Mouse (Mus musculus) stomach, embryonic 16.5 days (tissue): ENCODE data around the gene Phactr3. TPM values are rescaled to one million over a fixed set of nuclear protein-coding genes. Genes with fewer than 3 reads are reported as not detected.
A peak's percentile ranks its signal among the peaks of the same experiment; 100 is the strongest.

Source experiments
- ATAC-seq: fragments of 200-750 bp; cut with Nextera tagmentation; 2 replicates; pipeline ENCODE4 v1.8.0; 2017; ENCODE audit warnings: moderate number of reproducible peaks, moderate TSS enrichment; ENCODE audit not compliant: insufficient read depth, low FRiP score
- H3K27ac ChIP-seq: fragments of 300-500 bp; sonication (generic); 2 replicates; pipeline ENCODE4 v1.5.1; 2014; ENCODE audit warnings: low read length
- H3K27me3 ChIP-seq: fragments of 300-500 bp; sonication (generic); 2 replicates; pipeline ENCODE4 v1.6.1; 2014; ENCODE audit warnings: low read length, control low read depth, mixed read lengths; ENCODE audit not compliant: control insufficient read depth, insufficient read depth
- H3K36me3 ChIP-seq: fragments of 300-500 bp; sonication (generic); 2 replicates; pipeline ENCODE4 v1.6.1; 2014; ENCODE audit warnings: low read length; ENCODE audit not compliant: control insufficient read depth, insufficient read depth
- H3K4me1 ChIP-seq: fragments of 300-500 bp; sonication (generic); 2 replicates; pipeline ENCODE4 v1.6.1; 2014; ENCODE audit warnings: low read length, control low read depth, mixed read lengths; ENCODE audit not compliant: control insufficient read depth, insufficient read depth
- H3K4me2 ChIP-seq: fragments of 300-500 bp; sonication (generic); 2 replicates; pipeline ENCODE4 v1.6.1; 2014; ENCODE audit warnings: low read depth, low read length, mixed read lengths
- H3K4me3 ChIP-seq: fragments of 300-500 bp; sonication (generic); replicated peaks from 2 replicates; pipeline ENCODE4 v1.5.1; 2014; ENCODE audit warnings: mild to moderate bottlenecking, low read length
- H3K9ac ChIP-seq: fragments of 300-500 bp; sonication (generic); 2 replicates; pipeline ENCODE4 v1.6.1; 2014; ENCODE audit warnings: low read length
- H3K9me3 ChIP-seq: fragments of 300-500 bp; sonication (generic); replicated peaks from 2 replicates; pipeline ENCODE4 v1.6.1; 2016; ENCODE audit warnings: low read length, control low read depth; ENCODE audit not compliant: control insufficient read depth
- WGBS: fragments of 180-500 bp; shearing (Covaris S2); extraction: QIAGEN DNeasy Blood & Tissue Kit; methylation state at CpG from one replicate; pipeline ENCODE4 v1.1.7; 2014; 5-methylcytosine and 5-hydroxymethylcytosine counted together
- polyA plus RNA-seq: library from polyadenylated mRNA; unstranded; fragments of >200 nt; fragmentation: Nextera tagmentation; extraction: Ambion mirVana; gene quantifications from 2 replicates; pipeline ENCODE4 v1.2.1, GENCODE M21; 2015

The Phactr3 gene
- polyA plus RNA-seq, 1 experiment from 2014 or later: 3.2 TPM

DNA sequence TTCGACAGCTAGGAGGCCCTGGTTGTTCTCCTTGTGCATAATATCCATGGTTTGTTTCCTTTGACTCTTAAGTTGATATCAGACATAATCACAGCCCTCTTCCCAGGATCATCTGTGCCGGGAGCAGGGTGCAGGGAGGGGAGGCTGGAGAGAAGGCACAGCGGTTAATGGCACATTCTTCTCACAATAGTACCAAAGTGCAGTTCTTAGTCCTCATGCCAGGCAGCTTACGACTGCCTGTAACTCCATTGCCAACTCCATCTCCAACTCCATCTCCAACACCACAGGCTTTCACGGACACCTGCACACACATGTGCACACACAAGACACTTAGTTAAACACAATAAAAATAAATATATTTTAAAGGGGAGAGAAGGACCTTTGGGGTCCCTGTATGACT, 11.8 kb downstream of the Phactr3 start:
- Histone ChIP-seq H3K4me1 (no peaks in the 10 kb centered on the region), H3K36me3 (no peaks in the 10 kb centered on the region), H3K4me3 (no peak overlapping the region), H3K27ac (no peak overlapping the region), H3K9me3 (no peaks in the 10 kb centered on the region), H3K27me3 (no peaks in the 10 kb centered on the region), H3K4me2 (no peak overlapping the region), H3K9ac (no peak overlapping the region)
- no peak for ATAC-seq
- WGBS: 76% methylated on average over 5 of the region's 5 CpGs

DNA sequence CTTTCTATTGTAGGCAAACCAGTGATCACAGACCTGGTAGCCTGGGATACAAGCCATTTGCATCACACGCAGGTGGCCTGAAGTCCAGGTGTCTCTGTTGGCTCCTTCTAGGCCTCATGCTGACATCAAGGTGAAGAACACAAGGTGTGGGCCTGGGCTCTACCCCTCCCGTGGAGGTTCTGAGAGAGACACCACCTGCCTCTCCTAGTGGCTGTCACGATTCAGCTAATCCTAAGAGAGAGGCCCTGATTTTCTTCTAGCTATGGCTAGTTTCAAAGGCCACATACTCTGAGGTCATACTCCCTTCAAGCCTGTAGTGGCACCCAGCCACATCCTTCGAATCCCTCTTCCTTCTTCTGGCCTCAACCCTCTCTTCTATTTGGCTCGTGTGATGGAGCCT, 12.2 kb downstream of the Phactr3 start:
- no peaks in the 10 kb centered on the region for H3K9me3 ChIP-seq
- no peaks in the 10 kb centered on the region for H3K36me3 ChIP-seq
- no peak overlapping the region for H3K4me2 ChIP-seq
- WGBS: 61% methylated on average over 5 of the region's 5 CpGs
- H3K9ac ChIP-seq: no peak overlapping the region
- H3K27ac ChIP-seq: no peak overlapping the region
- no peak for ATAC-seq
- no peak overlapping the region for H3K4me3 ChIP-seq
- no peaks in the 10 kb centered on the region for H3K4me1 ChIP-seq
- H3K27me3 ChIP-seq: no peaks in the 10 kb centered on the region

DNA sequence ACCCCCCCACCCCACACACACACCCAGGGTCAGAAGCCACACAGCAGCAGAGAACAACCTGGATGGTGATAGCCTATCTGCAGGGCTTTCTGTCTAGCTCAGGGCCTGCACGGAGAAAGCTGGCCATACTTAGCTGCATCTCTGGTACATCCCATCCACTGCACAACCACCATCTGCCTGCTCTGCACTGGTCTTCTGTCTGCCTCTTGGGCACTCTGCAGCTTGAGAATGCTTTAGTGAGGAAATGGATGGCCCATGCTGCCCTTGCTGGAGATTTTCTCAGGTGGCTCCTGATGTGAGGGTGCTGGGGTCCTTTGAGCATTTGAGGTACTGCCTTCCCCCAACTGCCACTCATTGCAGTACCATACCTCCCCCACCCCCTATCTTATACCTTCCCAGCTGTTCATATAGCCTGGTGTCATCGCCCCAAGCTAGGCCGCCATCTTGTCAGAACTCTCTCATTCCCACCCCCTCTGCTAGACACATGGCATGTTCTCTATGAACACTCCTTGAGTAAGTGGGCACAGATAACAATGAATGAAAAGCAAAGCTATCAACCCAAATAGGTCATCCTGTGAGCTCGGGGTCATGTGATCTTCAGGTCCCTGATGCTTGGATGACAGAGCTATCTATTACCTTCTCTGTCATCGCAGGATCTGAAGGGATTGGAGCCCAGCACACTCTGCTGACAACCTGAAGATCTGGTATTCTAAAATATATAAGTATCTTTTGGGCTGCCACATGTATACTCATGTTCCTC, 13.0 kb downstream of the Phactr3 start:
- Histone ChIP-seq H3K36me3 (no peaks in the 10 kb centered on the region), H3K27me3 (no peaks in the 10 kb centered on the region), H3K4me2 (no peak overlapping the region), H3K4me1 (no peaks in the 10 kb centered on the region), H3K4me3 (no peak overlapping the region), H3K9me3 (no peaks in the 10 kb centered on the region), H3K27ac (no peak overlapping the region), H3K9ac (no peak overlapping the region)
- 86% methylated on average over 5 of the region's 5 CpGs for WGBS
- ATAC-seq: no peak

DNA sequence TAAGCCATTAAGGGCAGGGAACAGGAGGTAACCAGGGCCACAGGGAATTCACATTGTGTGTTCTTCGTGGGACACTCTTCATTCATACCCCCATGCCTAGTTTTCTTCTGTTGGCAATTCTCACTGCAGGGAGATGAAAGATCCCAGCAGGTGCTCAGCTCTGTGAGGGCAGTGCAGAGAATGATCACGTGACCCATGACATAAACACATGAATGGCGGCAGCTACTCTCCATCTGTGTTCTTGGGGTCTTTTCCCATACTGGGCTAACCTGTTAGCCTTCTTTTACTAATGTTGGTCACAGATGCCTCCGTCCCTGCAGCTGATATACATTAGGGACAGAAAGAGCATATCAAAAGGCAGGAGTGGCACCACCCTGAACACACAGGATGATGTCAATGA, 16.9 kb downstream of the Phactr3 start:
- no peak overlapping the region for H3K4me3 ChIP-seq
- no peaks in the 10 kb centered on the region for H3K27me3 ChIP-seq
- H3K9ac ChIP-seq: no peak overlapping the region
- H3K27ac ChIP-seq: no peak overlapping the region
- no peaks in the 10 kb centered on the region for H3K9me3 ChIP-seq
- ATAC-seq: no peak
- WGBS: 36% methylated on average over 4 of the region's 4 CpGs
- no peak overlapping the region for H3K4me2 ChIP-seq
- no peaks in the 10 kb centered on the region for H3K36me3 ChIP-seq
- H3K4me1 ChIP-seq: no peaks in the 10 kb centered on the region

DNA sequence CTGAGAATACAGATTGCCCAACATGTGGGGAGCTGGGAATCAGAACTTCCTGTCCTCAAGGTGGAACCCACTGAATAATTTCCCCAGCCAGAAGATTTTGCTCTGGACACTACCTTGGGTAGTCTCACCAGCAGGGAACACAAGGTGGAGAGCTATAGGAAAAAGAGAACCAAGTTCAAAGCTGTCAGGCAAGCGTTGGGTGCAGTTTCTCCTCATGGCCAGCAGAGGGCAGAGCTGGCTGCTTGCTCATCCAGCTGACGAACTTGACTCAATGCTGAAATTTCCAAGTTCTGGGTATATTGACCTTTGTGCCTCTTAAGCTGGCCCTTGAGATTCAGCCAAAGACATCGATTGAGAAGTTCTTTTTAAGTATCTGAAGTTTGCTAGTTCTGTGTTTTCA, 18.7 kb downstream of the Phactr3 start:
- 10% methylated on average over 3 of the region's 3 CpGs for WGBS
- no peak overlapping the region for H3K9ac ChIP-seq
- no peak overlapping the region for H3K4me2 ChIP-seq
- H3K27ac ChIP-seq: no peak overlapping the region
- H3K36me3 ChIP-seq: no peaks in the 10 kb centered on the region
- 0 out of 2 replicates have a peak, but pooled peaks cover 6% of the 10 kb centered on the region for H3K4me1 ChIP-seq
- H3K9me3 ChIP-seq: no peaks in the 10 kb centered on the region
- no peak for ATAC-seq
- H3K27me3 ChIP-seq: peaks cover 14% of the 10 kb centered on the region
- no peak overlapping the region for H3K4me3 ChIP-seq

DNA sequence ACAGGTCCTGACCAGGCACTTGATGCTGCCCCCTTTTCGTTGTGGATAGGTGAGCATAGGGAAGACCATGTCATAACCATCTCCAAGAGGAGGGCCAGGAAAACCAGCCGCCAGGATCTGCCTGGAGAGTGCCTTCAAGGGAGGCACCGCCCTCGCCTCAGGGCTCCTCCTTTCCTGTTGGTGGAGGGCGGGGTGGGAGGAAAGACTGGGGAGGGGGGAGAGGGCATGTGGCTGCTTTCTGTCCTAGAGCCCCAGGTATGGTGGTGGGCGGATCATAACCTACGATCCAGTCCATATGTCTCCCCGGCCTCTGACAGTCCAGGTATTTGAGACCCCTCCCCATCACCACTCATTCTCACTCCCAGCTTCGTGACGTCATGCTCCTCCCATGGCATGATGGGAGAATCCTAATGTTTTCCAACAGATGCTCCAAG, 22.7 kb downstream of the Phactr3 start:
- no peak for ATAC-seq
- no peaks in the 10 kb centered on the region for H3K9me3 ChIP-seq
- H3K27me3 ChIP-seq: peaks cover 17% of the 10 kb centered on the region
- H3K4me3 ChIP-seq: no peak overlapping the region
- 5% methylated on average over 9 of the region's 10 CpGs for WGBS
- no peak overlapping the region for H3K27ac ChIP-seq
- H3K9ac ChIP-seq: no peak overlapping the region
- 0 out of 2 replicates have a peak, but pooled peaks cover 6% of the 10 kb centered on the region for H3K4me1 ChIP-seq
- H3K36me3 ChIP-seq: no peaks in the 10 kb centered on the region
- H3K4me2 ChIP-seq: no peak overlapping the region

DNA sequence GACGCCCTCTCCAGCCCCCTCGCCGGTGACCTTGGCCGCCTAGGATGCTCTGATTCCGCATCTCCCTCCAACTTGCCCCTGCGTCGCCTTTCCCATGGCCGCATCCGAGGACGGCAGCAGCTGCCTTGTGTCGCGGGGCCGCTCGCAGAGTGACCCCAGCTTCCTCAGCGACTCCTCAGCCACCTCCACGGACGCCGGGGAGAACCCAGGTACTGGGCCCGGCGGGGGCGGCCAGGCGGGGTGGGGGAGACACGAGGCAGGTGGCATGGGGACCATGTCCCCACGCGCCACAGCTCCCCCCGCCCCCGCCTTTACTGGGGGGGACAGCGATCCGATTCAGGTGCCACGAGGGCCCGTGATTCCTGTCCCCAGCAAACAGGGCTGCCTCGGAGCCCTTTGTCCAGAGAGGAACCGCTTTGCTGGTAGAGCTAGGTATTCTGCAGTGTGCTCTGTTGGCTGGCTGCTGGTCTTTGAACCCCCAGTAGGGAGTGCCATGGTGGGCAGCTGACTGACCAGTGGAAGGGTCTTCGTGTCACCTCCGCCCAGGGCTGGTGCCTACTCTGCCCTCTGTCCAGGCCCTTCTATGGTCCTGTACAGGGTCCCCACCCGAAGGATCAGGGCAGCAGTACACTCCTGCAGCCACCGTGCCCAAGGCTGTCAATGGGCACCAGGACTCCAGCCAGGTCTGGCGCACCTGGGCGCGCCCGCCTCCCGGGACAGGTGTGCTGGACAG, 23.7 kb downstream of the Phactr3 start:
- Histone ChIP-seq H3K27ac (no peak overlapping the region), H3K9ac (peak overlapping the region; percentile 54; the same call in 1 of the 2 replicates), H3K27me3 (peaks cover 17% of the 10 kb centered on the region), H3K9me3 (no peaks in the 10 kb centered on the region), H3K4me3 (peak overlapping the region; percentile 23), H3K4me2 (peak overlapping the region; percentile 41), H3K36me3 (no peaks in the 10 kb centered on the region), H3K4me1 (0 out of 2 replicates have a peak, but pooled peaks cover 6% of the 10 kb centered on the region)
- WGBS: 7% methylated on average over 42 of the region's 42 CpGs
- no peak for ATAC-seq

DNA sequence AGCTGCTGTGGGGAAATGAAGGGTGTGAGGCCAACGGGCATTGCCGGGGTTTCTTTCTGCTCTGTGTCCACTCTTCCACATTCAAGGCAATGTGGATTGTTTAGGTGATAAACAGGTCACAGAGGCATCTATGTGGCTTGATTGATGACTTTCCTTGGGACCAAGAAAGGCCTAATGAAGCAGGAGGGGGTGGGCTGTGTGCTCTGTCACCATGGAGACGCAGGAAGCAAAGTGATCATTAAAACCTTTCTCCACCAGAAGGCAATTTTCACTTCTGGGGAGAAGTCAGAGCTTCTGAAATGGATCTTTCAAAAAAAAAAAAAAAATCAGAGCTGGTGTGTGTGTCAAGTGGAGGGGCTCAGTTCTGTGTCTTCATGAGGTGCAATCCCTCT, 24.2 kb downstream of the Phactr3 start:
- peaks cover 17% of the 10 kb centered on the region for H3K27me3 ChIP-seq
- ATAC-seq: no peak

DNA sequence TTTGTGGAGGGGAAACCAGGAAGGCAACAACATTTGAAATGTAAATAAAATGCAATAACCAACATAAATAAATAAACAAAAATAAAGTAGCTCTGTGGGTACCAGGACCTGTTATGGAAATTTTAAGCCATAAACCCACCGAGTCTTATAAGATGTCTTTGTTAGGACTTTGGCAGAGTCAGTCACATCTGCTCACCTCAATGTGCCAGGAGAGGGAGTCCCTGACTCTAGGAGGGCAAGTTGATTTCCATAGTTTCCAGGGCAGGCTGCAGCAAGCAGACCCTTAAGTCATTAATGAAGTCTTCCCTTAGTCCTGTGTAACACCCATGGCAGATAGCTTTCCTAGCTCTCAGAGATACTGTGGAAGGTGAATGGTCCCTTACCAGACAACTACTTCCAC, 25.1 kb downstream of the Phactr3 start:
- H3K4me3 ChIP-seq: no peak overlapping the region
- H3K9me3 ChIP-seq: no peaks in the 10 kb centered on the region
- H3K4me2 ChIP-seq: no peak overlapping the region
- no peak overlapping the region for H3K27ac ChIP-seq
- 0 out of 2 replicates have a peak, but pooled peaks cover 6% of the 10 kb centered on the region for H3K4me1 ChIP-seq
- H3K9ac ChIP-seq: no peak overlapping the region
- peaks cover 17% of the 10 kb centered on the region for H3K27me3 ChIP-seq
- no peaks in the 10 kb centered on the region for H3K36me3 ChIP-seq
- ATAC-seq: no peak
- WGBS: 51% methylated on average over 1 of the region's 1 CpGs

More for the DNA sequence above, 24.2 kb downstream of the Phactr3 start:
- Histone ChIP-seq H3K9ac (no peak overlapping the region), H3K27ac (no peak overlapping the region), H3K4me3 (no peak overlapping the region), H3K9me3 (no peaks in the 10 kb centered on the region), H3K4me1 (0 out of 2 replicates have a peak, but pooled peaks cover 6% of the 10 kb centered on the region), H3K36me3 (no peaks in the 10 kb centered on the region), H3K4me2 (no peak overlapping the region)
- WGBS: 9% methylated on average over 3 of the region's 3 CpGs
